Mouse (Mus musculus) cerebellum, postnatal 4 days (tissue): ENCODE data around the gene Chst13.

ENCODE experiments used
- DNase-seq, 2 experiments: peaks; one replicate each; pipeline ENCODE4 v3.0.0; 2022; ENCODE audit warnings: low spot score in 2 of 2, mixed read lengths in 1 of 2

The Chst13 gene

DNA sequence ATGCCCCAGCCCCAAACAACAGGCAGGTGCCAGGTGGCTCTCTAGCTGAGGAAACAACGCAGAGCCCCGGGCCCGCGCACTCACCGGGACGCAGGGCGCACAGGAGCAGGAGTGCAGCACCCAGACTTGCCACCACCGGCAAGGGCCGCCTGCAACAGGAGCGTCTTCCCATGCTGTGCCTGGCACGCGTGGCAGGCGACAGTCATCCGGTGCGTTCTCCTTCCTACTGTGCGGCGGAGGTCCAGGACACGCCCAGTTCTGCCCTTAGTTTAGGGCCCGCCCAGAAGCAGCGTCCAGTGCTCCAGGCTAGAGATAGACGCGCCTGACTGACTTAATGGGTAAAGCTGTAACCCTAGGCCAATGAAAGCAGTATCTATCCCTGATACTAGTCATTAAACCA, at the start of gene Chst13:
Gene Chst13 (minus strand): TSS at position 195 of the 400 bp plus-strand sequence.
- no peak for DNase-seq

DNA sequence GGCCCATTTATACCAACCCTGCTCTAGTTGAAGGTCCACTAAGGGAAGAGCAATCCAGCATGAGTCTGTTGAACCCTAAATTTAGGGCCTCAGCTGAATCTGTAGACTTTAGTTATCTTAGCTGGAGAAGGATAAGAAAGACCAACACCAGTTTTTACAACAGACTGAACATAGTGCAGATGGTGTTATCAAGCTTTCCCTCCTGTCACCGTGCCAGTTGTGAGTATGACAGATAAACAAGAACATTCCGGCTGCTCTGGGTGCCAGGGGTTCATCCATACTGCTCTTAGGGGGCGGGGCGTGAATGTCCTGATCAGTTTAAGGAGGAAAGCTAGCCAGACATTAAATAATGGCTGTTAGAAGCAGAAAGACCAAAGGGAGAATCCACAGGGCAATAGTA, 49.7 kb upstream of the Chst13 start:
- DNase-seq = no peak

DNA sequence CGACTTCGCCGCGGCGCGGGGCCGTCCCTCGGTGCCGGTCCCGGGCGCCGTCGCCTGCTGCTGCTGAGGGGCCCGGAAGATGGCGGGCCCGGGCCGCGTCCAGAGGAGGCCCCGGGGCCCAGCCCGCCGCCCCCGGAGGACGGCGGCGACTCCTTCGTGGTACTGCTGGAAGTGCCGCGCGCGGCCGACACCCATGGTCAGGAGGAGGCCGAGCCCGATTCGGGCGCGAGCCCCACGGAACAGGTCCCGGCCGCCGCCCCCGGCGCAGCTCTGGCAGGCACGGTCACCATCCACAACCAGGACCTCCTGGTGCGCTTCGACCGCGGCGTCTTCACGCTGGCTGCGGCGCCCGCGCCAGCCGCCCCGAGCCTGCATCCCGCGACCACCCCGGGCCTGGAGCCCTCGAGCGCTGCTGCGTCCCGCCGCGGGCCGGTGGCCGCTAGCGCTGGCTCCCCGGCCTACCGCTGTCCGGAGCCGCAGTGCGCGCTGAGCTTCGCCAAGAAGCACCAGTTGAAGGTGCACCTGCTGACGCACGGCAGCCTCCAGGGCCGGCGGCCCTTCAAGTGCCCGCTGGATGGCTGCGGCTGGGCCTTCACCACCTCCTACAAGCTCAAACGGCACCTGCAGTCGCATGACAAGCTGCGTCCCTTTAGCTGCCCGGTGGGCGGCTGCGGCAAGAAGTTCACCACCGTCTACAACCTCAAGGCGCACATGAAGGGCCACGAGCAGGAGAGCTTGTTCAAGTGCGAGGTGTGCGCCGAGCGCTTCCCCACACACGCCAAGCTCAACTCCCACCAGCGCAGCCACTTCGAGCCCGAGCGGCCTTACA, 45.0 kb upstream of the Chst13 start:
- peak; percentile 22 to 49 for DNase-seq

DNA sequence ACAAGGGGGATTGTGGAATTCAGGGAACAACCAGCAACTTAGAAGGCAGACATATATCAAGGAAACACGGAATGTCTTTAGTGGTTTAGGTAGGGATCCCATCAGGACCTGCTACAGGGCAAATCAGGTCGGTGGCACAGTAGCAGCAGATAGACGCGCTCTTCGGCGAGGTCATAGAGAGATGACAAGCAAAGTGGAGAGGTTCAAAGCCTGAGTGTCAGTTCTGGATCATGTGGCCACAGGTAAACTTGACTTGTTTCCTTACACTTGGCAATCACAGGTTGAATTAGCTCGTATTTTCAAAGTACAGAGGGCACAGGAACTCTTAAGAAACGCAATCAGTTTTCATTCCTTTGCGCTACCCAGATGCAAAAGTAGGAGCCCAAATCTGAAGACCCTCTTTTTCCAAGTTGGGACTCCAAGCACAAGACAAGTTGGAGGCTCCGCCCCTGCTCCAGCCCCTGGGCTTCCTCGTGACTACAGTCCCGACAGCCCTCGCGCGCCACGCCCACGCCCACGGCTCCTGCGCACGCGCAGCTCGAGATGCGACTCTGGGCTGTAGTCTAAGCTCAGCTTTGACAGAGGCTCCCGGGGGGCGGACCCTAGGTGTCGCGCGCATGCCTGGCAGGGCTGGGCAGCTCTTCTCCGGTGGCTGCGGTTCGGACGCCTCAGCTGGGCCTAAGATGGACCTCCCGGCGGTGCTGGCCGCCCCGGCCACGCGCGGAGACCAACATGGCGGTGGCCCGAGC, 44.2 kb upstream of the Chst13 start, which contains the start of gene Zxdc:
Gene Zxdc (plus strand): TSS at position 517 of the 749 bp plus-strand sequence.
- peak; percentile 93 to 99 for DNase-seq

DNA sequence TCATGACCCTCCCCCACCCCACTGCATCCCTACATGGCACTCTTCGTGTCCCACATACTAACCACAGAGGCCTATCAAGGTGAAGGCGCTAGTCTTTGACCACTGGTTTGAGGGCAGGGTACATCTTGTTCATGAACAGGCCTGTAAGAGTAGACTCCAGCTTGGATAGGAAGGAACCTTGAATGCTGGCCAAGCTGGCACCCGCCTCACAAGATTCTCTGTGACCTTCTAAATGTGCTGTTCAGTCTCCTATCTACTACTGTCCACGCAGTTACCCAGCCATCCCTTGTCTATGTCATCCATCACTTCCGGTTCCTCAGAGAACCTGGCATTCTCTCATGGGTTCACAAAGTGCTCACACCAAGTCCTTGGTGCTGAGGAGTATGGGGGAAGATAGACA, 38.3 kb upstream of the Chst13 start:
- no peak for DNase-seq

DNA sequence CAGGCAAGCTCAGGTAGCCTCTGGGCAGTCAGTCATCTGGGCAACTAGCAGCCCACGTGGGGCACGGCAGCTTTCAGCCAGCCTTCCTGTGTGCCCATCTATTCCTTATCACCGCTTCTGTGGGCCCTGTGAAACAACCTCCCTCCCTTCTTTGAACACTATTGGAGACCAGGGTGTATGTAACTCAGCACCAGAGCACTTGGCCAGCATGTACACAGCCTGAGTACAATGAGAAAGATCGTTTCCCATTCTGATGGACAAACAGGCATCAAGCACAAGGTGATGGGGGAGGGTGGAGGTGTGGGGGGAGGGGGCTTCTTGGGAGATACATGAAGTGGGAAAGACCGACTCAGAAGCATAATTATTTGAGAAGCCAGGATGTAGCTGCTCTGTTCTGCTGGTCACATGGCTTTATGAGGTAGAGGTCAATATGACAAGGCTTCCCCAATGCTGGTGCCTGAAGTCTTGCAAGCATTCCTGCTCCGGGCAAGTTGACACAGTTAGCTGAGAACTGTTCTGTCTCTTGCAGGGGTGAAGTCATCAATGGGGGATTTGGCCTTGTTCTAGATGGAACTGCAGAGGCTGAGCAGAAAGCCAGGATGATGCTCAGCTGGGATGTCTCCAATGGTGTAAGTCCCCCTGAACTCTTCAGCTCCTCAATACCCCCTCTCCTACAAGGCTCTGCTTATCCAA, 36.1 kb upstream of the Chst13 start:
- no peak for DNase-seq

DNA sequence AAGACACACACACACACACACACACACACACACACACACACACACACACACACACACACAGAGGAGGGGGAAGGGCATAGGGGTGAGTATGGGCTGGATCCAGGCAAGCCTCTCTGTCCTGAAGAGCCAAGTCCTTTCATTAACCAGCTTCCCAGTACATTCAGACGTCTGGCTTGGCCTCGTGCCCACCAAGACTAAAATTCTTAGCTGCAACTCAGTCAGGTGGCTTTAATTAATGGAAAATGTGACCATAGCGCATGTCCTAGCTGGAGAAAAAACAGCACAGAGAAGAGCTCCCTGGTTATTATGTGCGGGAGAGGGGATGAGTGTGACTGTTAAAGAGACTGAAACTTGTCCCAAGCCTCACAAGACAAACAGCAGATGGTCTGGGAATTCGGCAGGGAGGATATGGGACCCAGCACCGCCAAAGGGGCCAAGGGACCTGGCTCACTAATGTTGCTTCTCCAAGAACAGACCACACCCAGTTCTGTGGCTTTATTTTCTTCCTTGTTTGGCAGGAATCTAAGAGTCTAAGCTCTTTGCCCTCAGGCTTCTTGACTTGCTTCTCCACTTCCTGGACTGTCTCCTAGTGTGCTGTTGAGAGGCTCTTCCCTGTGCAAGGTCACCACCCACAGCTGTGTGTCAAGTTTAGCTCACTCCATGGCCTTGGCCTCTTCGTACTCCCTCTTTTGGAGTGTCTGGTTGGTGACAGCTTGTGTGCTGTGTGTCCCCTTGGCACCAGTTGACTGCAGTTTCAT, 35.2 kb upstream of the Chst13 start:
- DNase-seq = peak in 1 of 2 experiments; percentile 18

DNA sequence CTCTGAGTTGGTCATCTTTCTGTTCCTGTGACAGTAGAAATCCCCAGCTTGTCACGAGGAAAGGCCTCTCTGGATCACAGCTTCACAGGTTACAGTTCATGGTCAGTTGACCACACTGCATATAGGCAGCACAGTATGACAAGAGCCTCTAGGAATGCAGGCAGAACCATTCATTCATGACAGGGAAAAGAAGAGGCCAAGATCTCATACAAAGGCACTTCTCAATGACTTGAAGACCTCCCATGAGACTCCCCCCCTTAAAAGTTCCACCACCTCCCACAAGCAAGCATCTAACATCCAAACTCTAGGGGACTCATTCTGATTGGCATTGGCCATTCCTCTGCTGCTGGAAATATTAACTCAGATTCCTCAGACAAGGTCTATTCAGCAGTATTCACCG, 34.5 kb upstream of the Chst13 start:
- DNase-seq = no peak

DNA sequence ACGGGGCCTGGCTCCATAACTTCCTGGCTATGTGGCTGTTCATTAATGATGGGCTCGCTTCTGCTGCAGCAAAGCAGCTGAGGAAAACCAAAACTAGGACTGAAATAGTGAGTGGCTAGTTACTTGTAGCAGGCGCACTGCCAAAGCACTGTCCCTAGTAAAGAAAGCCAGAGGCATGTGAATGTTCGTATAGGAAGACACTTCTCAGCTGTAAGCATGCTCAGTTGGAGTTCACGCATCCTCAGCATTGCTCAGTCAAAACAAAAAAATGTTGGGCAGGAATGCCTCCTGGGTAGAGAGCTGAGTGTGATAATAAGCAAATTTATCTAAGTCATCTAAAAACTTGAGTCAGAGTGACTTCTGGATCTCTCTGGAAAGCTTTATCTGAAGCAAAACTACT, 33.2 kb upstream of the Chst13 start:
- DNase-seq = no peak

DNA sequence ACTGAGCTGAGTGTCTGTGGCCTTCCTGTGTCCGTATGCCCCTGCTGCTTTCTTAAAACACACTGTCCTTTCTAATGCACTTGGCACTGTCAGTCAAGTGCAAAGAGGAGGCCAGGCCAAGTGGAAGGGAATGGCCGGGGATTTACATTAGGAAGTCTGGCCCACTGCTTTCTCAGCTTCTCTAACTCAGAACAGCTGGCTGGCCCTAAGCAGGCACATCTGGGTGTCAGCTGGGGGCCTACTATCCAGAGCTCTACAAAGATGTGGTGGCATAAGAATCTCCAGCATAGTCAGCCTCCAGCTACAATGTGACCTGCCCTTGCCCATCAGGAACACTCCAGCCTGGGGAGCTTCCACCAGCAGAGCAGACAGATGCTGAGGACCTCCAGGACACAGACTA, 25.0 kb upstream of the Chst13 start:
- DNase-seq = no peak

DNA sequence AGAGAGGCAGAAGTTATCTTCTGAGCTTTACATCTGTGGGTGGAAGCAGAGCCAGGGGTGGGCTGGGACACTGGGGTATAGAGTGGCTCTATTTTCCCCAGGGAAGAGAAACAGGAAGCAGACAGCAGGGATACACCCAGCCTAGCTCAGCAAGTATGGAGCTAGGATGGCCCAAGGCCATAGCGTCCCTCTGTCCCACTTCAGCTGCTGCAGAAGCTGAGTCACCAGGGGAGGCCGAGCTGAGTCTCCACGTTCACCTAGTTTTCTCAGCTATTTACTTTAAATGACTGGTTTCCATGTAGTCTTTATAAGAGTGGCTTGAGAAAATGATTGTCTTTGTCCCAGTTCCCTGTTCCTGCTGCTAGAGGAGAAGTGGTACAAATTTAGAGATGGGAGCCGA, 23.5 kb upstream of the Chst13 start:
- no peak for DNase-seq

DNA sequence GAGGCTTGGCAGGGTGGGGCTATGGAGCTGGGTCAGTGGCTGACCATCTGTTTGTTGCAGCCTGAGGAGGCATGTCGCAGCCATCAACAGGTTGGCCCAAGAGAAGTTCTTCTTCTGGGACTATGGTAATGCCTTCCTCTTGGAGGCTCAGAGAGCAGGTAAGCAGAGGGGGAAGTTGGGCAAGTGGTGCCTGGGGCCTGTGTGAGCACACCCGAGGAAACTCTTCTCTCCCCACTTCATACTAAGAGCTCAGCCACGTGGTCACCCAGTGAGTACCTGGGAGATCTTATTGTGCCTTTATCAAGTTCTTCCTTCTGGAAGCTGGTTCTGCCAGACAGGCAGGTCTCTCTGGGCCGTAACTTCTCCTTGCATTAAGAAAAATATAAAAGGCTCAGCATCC, 22.2 kb upstream of the Chst13 start:
- DNase-seq = no peak

DNA sequence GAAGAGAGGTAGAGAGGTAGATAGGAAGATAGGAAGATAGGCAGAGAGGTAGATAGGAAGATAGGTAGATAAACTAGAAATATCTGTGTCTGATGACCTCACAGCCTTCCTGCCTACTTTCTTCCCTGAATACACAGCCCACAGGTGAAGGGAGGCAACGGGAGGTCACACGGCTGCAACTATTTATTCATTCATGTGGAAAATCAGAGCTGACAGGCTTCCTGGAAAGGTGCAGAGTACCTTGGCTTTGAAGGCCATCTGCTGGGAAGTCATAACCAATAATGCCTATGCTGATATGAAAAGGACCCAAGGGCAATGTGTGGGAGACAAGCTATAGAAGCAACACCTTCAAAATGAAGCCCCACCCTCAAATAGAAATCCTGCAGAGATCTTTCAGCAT, 17.4 kb upstream of the Chst13 start:
- DNase-seq = no peak

DNA sequence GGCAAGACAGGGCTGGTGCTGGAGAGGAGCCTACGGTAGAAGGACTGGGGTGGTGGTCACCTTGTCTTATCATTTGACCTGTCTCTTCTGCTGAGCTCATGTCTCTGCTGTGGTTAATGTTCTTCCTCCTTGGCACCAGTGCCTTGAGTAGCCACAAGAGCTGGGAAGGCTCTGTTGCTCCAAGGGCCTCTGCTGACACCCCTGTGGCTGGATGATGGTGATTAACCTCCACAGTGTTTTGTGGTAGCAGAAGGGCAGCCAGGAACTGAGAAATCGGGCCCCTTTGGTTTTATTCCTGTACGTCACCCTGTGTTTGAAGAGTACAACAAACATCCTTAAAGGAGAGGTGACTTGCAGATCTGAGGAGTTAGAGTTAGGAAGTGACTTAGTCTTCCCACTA, 9.3 kb upstream of the Chst13 start:
- no peak for DNase-seq

DNA sequence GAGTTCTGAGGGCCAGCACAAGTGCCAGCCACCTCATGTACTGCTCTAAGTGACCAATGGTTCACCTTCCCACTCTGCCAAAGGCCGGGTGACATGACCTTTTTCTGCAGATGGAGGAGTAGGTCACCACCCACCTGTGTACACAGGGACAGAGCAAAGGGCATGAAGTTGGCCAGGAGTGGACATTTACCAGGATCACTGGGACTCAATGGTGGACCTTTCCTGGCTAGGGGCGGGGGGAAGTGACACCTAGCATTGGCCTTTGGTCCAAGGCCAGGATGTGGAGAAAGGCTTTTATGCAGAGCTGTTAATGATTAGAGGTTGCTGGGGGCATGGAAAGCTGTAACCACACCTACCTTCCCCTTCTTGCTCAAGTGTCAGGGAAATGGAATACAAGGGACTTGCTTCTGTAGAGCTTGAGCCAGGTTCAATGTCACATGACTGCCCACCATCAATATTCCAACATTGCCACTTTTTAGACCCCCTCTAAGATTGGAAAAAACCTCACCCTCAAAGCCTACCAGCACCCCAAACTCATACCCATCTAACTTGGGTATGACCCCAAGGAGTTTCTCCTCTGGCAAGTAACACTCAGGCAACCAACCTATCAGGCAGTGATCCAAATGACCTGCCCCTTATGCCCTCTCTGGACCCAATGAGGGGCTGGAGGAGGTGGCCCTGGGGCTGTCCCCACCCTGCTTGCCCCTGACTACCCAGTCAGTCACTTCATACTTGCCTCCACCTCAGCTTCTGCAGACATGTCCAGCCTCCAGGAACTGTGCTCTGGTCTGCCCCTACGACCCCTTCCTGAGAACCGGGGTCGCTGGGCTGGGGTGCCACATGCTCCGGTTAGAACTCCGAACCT, 7.8 kb upstream of the Chst13 start, which contains the start of gene Uroc1:
Gene Uroc1 (plus strand): TSS at position 724 of the 865 bp plus-strand sequence.
- DNase-seq = no peak

DNA sequence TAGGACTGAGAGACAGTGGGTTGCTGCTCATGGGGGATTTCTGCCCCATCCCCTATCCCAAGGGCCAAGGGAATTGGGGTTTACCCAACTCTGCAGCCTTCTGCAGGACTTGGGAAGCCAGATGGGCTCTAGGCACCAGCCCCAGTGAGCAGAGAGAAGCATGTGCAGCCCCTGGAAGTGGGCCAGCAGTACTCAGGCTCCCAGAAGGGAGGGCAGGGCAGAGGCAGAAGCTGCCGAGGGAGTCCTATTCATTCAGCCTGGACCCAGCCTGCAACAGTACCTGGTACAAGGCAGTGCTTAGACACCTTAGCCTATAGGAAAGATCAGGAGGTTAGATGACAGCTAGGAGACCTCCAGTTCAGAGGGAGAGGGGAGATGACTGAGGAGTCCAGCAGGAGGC, 5.0 kb upstream of the Chst13 start:
- DNase-seq = peak in 1 of 2 experiments; percentile 78

DNA sequence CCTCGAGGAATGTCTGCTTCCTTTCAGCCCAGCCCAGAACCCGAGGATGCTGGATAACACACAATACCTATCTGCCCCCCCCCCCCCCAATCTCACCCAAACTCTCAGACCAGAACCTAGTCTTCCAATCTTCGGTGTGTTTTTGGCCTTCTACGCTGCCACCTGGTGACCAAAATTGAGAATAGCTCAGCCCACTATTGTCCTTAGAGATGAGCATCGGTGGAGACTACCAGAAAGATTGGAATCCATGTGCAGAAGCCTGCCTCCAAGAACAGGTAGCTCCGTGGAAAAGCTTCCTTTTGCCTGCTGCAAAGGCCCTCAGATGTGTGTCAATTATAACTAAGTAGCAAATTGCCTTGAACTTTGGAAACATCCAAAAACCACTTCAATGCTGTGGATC, 2.7 kb upstream of the Chst13 start:
- peak in 1 of 2 experiments; percentile 50 for DNase-seq

DNA sequence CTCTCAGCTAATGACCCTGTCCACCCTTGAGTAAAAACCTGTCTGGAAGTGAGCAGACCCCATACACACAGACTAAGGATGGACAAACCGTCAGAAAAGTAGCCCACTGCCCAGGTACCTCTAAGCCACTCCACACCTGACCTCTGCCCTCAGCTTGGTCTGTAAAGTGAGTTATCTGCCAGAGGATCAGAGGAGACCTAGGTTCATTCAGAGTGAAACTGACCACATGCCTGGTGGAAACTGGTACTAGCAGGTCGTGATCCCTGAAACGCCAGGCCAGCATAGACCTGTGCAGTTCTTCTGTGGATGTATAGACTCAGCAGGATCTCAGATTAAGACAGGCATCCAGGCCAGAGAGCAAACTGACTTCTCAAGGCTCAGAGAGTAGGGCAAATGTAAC, 522 bp downstream of the Chst13 start:
- DNase-seq = no peak

DNA sequence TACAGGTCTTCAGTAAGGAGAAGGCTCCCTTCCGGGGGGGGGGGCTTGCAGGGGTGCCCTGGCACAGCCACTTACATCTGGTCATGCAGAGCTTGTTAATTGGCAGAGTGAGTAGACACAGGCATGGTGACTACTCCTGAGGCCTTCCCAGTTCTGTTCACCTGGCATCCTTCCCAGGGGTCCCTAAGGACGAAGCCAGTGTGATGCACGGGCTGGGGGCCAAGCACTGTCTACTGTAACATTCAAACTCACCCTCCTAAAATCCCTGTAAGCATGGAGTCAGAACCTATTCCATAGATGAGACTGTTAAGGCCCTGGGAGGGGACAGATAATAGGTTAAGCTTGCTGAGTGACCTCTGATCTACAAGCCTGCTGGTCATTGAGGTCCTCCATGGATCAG, 959 bp downstream of the Chst13 start:
- DNase-seq = peak in 1 of 2 experiments; percentile 62

DNA sequence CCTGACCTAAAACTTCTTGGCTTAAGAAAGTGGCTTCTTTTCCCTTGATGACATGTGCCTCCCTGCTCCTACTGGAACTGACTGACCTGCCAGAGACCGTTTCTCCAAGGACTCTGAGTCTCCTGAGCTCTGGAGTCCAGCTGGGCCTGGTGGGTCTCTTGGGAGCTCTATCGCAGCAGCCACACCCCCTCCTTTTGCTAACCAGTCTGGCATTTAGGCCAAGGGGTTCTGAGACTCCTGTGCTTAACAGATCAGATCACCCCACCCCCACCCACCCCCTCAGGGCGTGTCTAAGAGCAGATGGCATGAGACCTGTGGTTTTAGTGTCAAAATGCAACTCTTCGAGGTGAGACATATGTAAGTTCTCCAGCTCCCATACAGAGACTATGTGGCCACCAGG, 3.2 kb downstream of the Chst13 start:
- DNase-seq = no peak

DNA sequence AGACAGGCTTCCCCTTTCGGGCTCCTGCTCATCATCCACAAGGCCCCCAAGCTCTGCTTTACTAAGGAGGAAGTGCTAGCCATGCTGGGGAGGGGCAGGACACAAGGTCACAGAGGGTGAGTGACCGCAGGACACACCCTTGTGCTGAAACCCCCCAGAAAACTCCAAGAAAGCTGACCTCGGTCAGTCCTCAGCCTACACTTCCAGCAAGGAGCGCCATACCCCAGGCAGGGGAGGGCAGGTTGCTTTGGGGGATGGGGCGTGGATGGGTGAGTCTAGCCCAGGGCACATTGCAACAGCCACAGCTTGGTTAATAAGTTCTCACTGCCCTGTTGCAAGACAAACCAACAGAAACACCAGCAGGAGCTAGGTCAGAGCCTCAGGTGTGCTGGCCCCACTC, 4.6 kb downstream of the Chst13 start:
- DNase-seq = no peak
